In the genomic region with DNA sequence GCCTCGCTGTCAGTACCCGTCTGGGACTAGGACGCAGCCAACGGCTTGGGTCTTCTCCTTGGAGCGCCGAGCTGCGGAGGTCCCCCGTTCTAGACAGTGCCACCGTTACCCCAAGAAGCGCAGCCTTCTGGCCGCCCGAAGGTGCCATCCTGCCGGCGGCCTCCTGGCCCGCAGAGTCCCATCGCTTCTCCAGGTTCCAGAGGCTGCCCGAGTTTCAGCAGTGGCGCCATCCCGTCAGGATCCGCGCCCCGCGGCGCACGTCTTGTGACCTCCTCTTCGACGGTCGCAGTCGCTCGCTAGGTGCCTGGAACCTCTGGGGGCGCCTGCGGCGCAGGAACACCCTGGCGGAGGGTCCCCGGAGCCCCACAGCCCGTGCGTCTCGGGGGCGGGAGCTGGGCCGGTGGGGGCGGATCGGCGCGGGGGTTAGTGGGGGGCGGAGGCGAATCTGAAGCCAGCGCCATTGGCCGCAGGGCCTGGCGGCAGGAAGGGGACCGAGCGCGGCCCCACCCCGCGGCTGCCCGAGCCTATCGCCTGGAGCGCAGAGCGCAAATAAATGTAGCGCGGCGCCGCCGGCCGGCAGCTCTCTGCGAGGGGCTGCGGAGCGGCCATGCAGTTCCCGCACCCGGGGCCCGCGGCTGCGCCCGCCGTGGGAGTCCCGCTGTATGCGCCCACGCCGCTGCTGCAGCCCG, we compare ENCODE assay signal across 7 mouse cellular contexts. TPM values are rescaled to one million over a fixed set of nuclear protein-coding genes. Genes with fewer than 3 reads are reported as not detected.
DNase-seq lines count a peak whose midpoint lies in the region; ATAC-seq and TF ChIP-seq lines count a peak whose summit lies in the region.

A gene (plus strand): TSS at position 548 of the 689 bp plus-strand sequence.

- peak within 1 kb of the TSS; percentile 81 for H3K4me2 ChIP-seq in liver, embryonic 13.5 days
- peak within 1 kb of the TSS; percentile 65 for H3K4me2 ChIP-seq in myocyte (ENCODE audit: low read depth)

- WGBS in heart, embryonic 10.5 days: under 1% methylated on average over 71 of the region's 79 CpGs
- under 1% methylated on average over 62 of the region's 79 CpGs for WGBS in liver, embryonic 13.5 days (ENCODE audit: insufficient replicate concordance)

- no peaks in the 10 kb centered on the region for H3K36me3 ChIP-seq in heart, embryonic 10.5 days
- H3K36me3 ChIP-seq in liver, embryonic 13.5 days: peaks cover 5% of the 10 kb centered on the region; the same call in 1 of the 2 replicates
- H3K36me3 ChIP-seq in myocyte (ENCODE audit: control insufficient read depth, insufficient read depth): no peaks in the 10 kb centered on the region

- ATAC-seq in liver, embryonic 13.5 days (ENCODE audit: low read depth): peak; percentile 78

- peaks cover 96% of the 10 kb centered on the region for H3K27me3 ChIP-seq in heart, embryonic 10.5 days (ENCODE audit: insufficient read depth, poor library complexity, severe bottlenecking)
- peaks cover 86% of the 10 kb centered on the region for H3K27me3 ChIP-seq in liver, embryonic 13.5 days
- peaks cover 9% of the 10 kb centered on the region for H3K27me3 ChIP-seq in myocyte (ENCODE audit: control insufficient read depth, insufficient read depth, insufficient read length)

- peak; percentile 97 for DNase-seq in adrenal gland, adult 2 months
- peak; percentile 67 for DNase-seq in embryo, embryonic 9.5 days (ENCODE audit: extremely low spot score)
- peak; percentile 89 for DNase-seq in heart, embryonic 10.5 days (ENCODE audit: low spot score)
- DNase-seq in kidney, adult 8-10 months: peak; percentile 63 to 71
- peak; percentile 51 for DNase-seq in liver, embryonic 13.5 days
- peak; percentile 70 to 78 for DNase-seq in spleen, postnatal 14 days (ENCODE audit: low spot score in 2 of 2)

- H3K4me3 ChIP-seq in heart, embryonic 10.5 days: peak within 1 kb of the TSS; percentile 66
- peak within 1 kb of the TSS; percentile 69 for H3K4me3 ChIP-seq in liver, embryonic 13.5 days (replicated peaks)
- peak within 1 kb of the TSS; percentile 18 for H3K4me3 ChIP-seq in myocyte

- peak within 1 kb of the TSS; percentile 87 for H3K27ac ChIP-seq in heart, embryonic 10.5 days
- H3K27ac ChIP-seq in liver, embryonic 13.5 days: peak within 1 kb of the TSS; percentile 85

- no peak for TF ChIP-seq POLR2A in myocyte (IDR thresholded peaks at IDR 0.05; ENCODE audit: insufficient read length, low read depth)

- H3K9ac ChIP-seq in liver, embryonic 13.5 days: peak within 1 kb of the TSS; percentile 78

- no peaks in the 10 kb centered on the region for H3K9me3 ChIP-seq in heart, embryonic 10.5 days
- H3K9me3 ChIP-seq in liver, embryonic 13.5 days (replicated peaks): no peaks in the 10 kb centered on the region

- H3ac ChIP-seq in myocyte (ENCODE audit: control insufficient read depth, insufficient read length): peak within 1 kb of the TSS; percentile 57

- H3K79me2 ChIP-seq in myocyte (ENCODE audit: control insufficient read depth, insufficient read depth): no peaks in the 10 kb centered on the region

- peaks cover 20% of the 10 kb centered on the region for H3K4me1 ChIP-seq in heart, embryonic 10.5 days
- peaks cover 54% of the 10 kb centered on the region for H3K4me1 ChIP-seq in liver, embryonic 13.5 days (replicated peaks)

TF ChIP-seq in myocyte, 11 proteins besides CTCF, POLR2A, EP300 and RAD21:
- no peak for TF ChIP-seq REST (IDR thresholded peaks at IDR 0.05; ENCODE audit: insufficient read depth, insufficient read length)
- no peak for TF ChIP-seq TCF3 (IDR thresholded peaks at IDR 0.05; ENCODE audit: insufficient read length, low read depth)
- TF ChIP-seq SRF (IDR thresholded peaks at IDR 0.05; ENCODE audit: control insufficient read depth, insufficient read length, low read depth): no peak
- no peak for TF ChIP-seq POLR2AphosphoS2 (IDR thresholded peaks at IDR 0.05; ENCODE audit: insufficient read length, low read depth)
- TF ChIP-seq MYOG (IDR thresholded peaks at IDR 0.05; ENCODE audit: control insufficient read depth in 1 of 3, insufficient read depth in 1 of 3, insufficient read length in 2 of 3, low read depth in 2 of 3): no peak
- TF ChIP-seq MYOD1 (IDR thresholded peaks at IDR 0.05; ENCODE audit: control insufficient read depth in 1 of 3, insufficient read length in 2 of 3, low read depth in 2 of 3): no peak
- TF ChIP-seq USF1 (IDR thresholded peaks at IDR 0.05; ENCODE audit: low read depth): no peak
- no peak for TF ChIP-seq MAX (IDR thresholded peaks at IDR 0.05; ENCODE audit: low read depth)
- TF ChIP-seq E2F4 (IDR thresholded peaks at IDR 0.05; ENCODE audit: insufficient read depth): no peak
- no peak for TF ChIP-seq CEBPB (IDR thresholded peaks at IDR 0.05; ENCODE audit: insufficient read depth, poor library complexity, severe bottlenecking)
- no peak for TF ChIP-seq TCF12 (IDR thresholded peaks at IDR 0.05; ENCODE audit: insufficient read depth, poor library complexity, severe bottlenecking)

RNA-seq across cellular contexts. Expression of the gene that starts here (rescaled TPM):
- 10 to 100 TPM; 38.0 to 79.8 TPM for total RNA-seq in adrenal gland, adult 2 months (2021)
- 162 and 413 TPM in 2 replicates for polyA plus RNA-seq in adrenal gland, adult 2 months (2012; rRNA removed)
- 10.6 and 26.5 TPM in 2 replicates for polyA plus RNA-seq in heart, embryonic 10.5 days (2016; fragmentation: Nextera tagmentation; extraction: Ambion mirVana)
- polyA plus RNA-seq in liver, embryonic 13.5 days (2015; fragmentation: Nextera tagmentation; extraction: Ambion mirVana): 27.8 and 34.4 TPM in 2 replicates
- polyA plus RNA-seq in myocyte (2012; fragmentation: generic; extraction: Trizol): 0.44 TPM

Comparison
In these comparisons a context has a peak if more than half of its experiments do, and no peak if none do; other contexts are left out.
1. Peak in every context shown above with its lines: DNase-seq, ATAC-seq, H3K4me3 ChIP-seq and H3K27ac ChIP-seq.
2. H3K4me3 ChIP-seq: peak in every context shown above with its lines; median percentile 69 in liver, embryonic 13.5 days; 66 in heart, embryonic 10.5 days; 18 in myocyte.